Mouse (Mus musculus) cerebellum, adult 2 months (tissue): ENCODE data around the gene Kirrel.

ENCODE experiments used
- CTCF ChIP-seq: fragments of 200-500 bp; IDR thresholded peaks from 2 replicates; pipeline ENCODE4 v1.5.1; 2011; ENCODE audit warnings: low read depth, mild to moderate bottlenecking, control low read depth, low read length, moderate library complexity, borderline replicate concordance; ENCODE audit not compliant: insufficient read depth
- POLR2A ChIP-seq: fragments of 200-500 bp; IDR thresholded peaks from 2 replicates; pipeline ENCODE4 v1.6.1; 2011; ENCODE audit warnings: low read length, control low read depth, borderline replicate concordance; ENCODE audit not compliant: insufficient read depth

DNA sequence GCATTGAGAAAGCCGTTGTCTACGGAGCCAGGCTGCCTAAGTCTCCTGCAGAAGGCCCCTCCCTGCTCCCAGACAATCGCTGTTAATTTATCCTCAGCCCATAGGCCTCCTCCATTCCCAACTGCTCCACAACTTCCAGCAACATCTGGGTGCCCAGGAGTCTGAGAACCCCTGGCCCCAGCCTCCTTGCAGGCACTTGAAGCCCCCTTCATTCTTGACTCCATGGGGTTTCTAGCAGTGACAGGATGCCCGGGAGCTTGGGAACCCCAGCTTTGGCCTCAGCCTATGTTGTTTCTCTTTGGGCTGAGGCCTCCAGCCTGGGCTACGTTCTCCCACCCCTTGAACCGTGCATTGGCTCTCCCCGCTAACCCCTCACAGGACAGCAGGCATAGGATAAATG is 98.4 kb downstream of the Kirrel start:
- TF ChIP-seq POLR2A (no peak), CTCF (no peak)
